Comparison of ENCODE assay signal across 25 mouse cellular contexts in the genomic region with DNA sequence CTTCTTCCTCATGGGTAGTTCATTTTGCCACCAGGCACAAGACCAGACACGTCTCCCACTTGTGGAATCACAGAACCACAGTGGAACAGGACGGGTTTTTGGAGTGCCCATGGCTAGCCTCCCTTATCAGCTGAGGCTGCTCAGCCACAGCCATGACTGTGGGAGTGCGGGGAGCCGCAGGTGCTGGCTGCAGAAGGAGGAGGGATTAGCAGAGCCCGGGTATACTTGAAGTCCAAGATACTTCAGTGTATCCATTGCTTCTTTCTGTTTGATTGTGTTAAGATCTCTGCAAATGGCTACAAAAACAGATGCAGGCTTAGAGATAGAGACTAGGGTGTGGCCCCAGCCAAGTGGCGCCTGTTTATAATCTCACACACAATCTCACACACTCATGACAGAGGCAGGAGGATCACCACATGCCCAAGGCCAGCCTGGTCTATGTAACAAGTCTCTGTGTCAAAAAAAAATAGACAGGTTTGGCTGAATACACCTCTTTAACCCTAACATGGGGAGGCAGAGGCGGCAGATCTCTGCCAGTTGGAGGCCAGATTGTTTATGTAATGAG. TPM values are rescaled to one million over a fixed set of nuclear protein-coding genes. Genes with fewer than 3 reads are reported as not detected.
DNase-seq lines count a peak whose midpoint lies in the region; ATAC-seq and TF ChIP-seq lines count a peak whose summit lies in the region.
"Had no signal": no experiment of that assay in that cellular context is flagged by ENCODE, and none has a peak within 500 bp of the region (broad histone marks: within the 10 kb centered on the region; RNA-seq: fewer than 3 reads in every experiment).

No protein-coding gene starts in this region.

- DNase-seq in testis, postnatal 14 days (ENCODE audit: low spot score): peak; percentile 27
- no peak for DNase-seq in testis, postnatal 10 days (ENCODE audit: low spot score)
- DNase-seq in liver, embryonic 11.5 days (ENCODE audit: low spot score): no peak
- DNase-seq in liver, postnatal 0 days: no peak
- DNase-seq in layer of hippocampus, adult 9-10 months (ENCODE audit: low spot score): no peak
- DNase-seq in kidney, postnatal 4 days: no peak
- DNase-seq in cerebellum, postnatal 14 days: no peak
- DNase-seq: cerebellum, adult 9-10 months; gastrocnemius, postnatal 14 days; heart, adult 11 months; kidney, adult 8-10 months; right cerebral cortex, postnatal 25 days; thymus, adult 18-20 months had no signal

- H3K4me2 ChIP-seq in liver, embryonic 11.5 days: no peak overlapping the region
- H3K4me2 ChIP-seq in liver, postnatal 0 days (ENCODE audit: low read depth, low read length): no peak overlapping the region
- H3K4me2 ChIP-seq: heart, embryonic 12.5 days; intestine, embryonic 15.5 days; midbrain, embryonic 11.5 days had no signal

- 26% methylated on average over 7 of the region's 7 CpGs for WGBS in liver, embryonic 11.5 days
- 29% methylated on average over 7 of the region's 7 CpGs for WGBS in liver, postnatal 0 days (ENCODE audit: insufficient replicate concordance)

- H3K4me1 ChIP-seq in liver, embryonic 11.5 days (replicated peaks; ENCODE audit: control insufficient read depth, insufficient read depth, low read length): no peaks in the 10 kb centered on the region; the same call in 1 of the 2 replicates
- H3K4me1 ChIP-seq in liver, postnatal 0 days (ENCODE audit: insufficient read depth): no peaks in the 10 kb centered on the region
- H3K4me1 ChIP-seq: intestine, embryonic 15.5 days had no signal

- H3K27me3 ChIP-seq in liver, embryonic 11.5 days (replicated peaks; ENCODE audit: control insufficient read depth, insufficient read depth, low read length): no peaks in the 10 kb centered on the region
- no peaks in the 10 kb centered on the region for H3K27me3 ChIP-seq in liver, postnatal 0 days (ENCODE audit: insufficient read depth, low read length)
- H3K27me3 ChIP-seq: intestine, embryonic 15.5 days had no signal

- no peak overlapping the region for H3K27ac ChIP-seq in liver, embryonic 11.5 days (ENCODE audit: low read depth, low read length)
- no peak overlapping the region for H3K27ac ChIP-seq in liver, postnatal 0 days (ENCODE audit: low read depth)
- H3K27ac ChIP-seq: hindbrain, embryonic 10.5 days; intestine, embryonic 15.5 days; left cerebral cortex, adult 2 months; macrophage had no signal

- no peaks in the 10 kb centered on the region for H3K9me3 ChIP-seq in liver, embryonic 11.5 days (ENCODE audit: control insufficient read depth, low read length)
- no peaks in the 10 kb centered on the region for H3K9me3 ChIP-seq in liver, postnatal 0 days (ENCODE audit: low read length)
- H3K9me3 ChIP-seq: heart, embryonic 12.5 days; hindbrain, embryonic 10.5 days; intestine, embryonic 15.5 days had no signal

- H3K4me3 ChIP-seq in liver, embryonic 11.5 days (ENCODE audit: low read depth, low read length): no peak overlapping the region
- H3K4me3 ChIP-seq in liver, postnatal 0 days (ENCODE audit: low read depth, low read length): no peak overlapping the region
- H3K4me3 ChIP-seq: heart, embryonic 12.5 days; hindbrain, embryonic 10.5 days; intestine, embryonic 15.5 days; left cerebral cortex, adult 2 months had no signal

- H3K9ac ChIP-seq in liver, embryonic 11.5 days (ENCODE audit: low read depth, low read length): no peak overlapping the region
- no peak overlapping the region for H3K9ac ChIP-seq in liver, postnatal 0 days (replicated peaks)
- H3K9ac ChIP-seq: forebrain, postnatal 0 days; heart, embryonic 12.5 days; intestine, embryonic 15.5 days had no signal

- TF ChIP-seq EP300 in liver, postnatal 0 days (IDR thresholded peaks at IDR 0.05; ENCODE audit: low read depth): no peak

- H3K36me3 ChIP-seq in liver, embryonic 11.5 days (ENCODE audit: control insufficient read depth, insufficient read depth, low read length): no peaks in the 10 kb centered on the region
- no peaks in the 10 kb centered on the region for H3K36me3 ChIP-seq in liver, postnatal 0 days (replicated peaks; ENCODE audit: insufficient read depth, low read length)
- H3K36me3 ChIP-seq: heart, embryonic 12.5 days; hindbrain, embryonic 10.5 days; intestine, embryonic 15.5 days had no signal

- TF ChIP-seq CTCF in liver, postnatal 0 days (IDR thresholded peaks at IDR 0.05; ENCODE audit: low read depth): no peak

- ATAC-seq in liver, embryonic 11.5 days (replicated peaks; ENCODE audit: low FRiP score): peak; percentile 80
- ATAC-seq in liver, postnatal 0 days: peak; percentile 47
- ATAC-seq: CD4-positive, CD25-positive, alpha-beta regulatory T cell, adult 4 months; forebrain, postnatal 0 days; hindbrain, embryonic 16.5 days; intestine, embryonic 15.5 days; lung, postnatal 0 days had no signal

RNA-seq across cellular contexts. Expression of a gene that starts 28.5 kb away (rescaled TPM):
- 0.43 and 0.74 TPM in 2 replicates for polyA plus RNA-seq in liver, embryonic 11.5 days (2014; fragmentation: Nextera tagmentation; extraction: Ambion mirVana)
- not detected in 2 replicates for polyA plus RNA-seq in liver, postnatal 0 days (2015; fragmentation: Nextera tagmentation; extraction: Ambion mirVana)
- polyA plus RNA-seq: cortical plate, adult 2 months; hindbrain, embryonic 10.5 days; intestine, embryonic 15.5 days; midbrain, embryonic 11.5 days had no signal

RNA-seq across cellular contexts. Expression of a gene that starts 42.4 kb away (rescaled TPM):
- 1.2 and 1.3 TPM in 2 replicates for polyA plus RNA-seq in liver, embryonic 11.5 days (2014; fragmentation: Nextera tagmentation; extraction: Ambion mirVana)
- 0.25 and 0.40 TPM in 2 replicates for polyA plus RNA-seq in liver, postnatal 0 days (2015; fragmentation: Nextera tagmentation; extraction: Ambion mirVana)
- polyA plus RNA-seq: cortical plate, adult 2 months; macrophage; spleen, adult 2 months had no signal

RNA-seq across cellular contexts. Expression of a gene that starts 48.6 kb away (rescaled TPM):
- polyA plus RNA-seq in liver, embryonic 11.5 days (2014; fragmentation: Nextera tagmentation; extraction: Ambion mirVana): 0.30 and 0.33 TPM in 2 replicates
- not detected in 2 replicates for polyA plus RNA-seq in liver, postnatal 0 days (2015; fragmentation: Nextera tagmentation; extraction: Ambion mirVana)
- polyA plus RNA-seq: lung, postnatal 0 days; macrophage; spleen, adult 2 months had no signal
